Mouse (Mus musculus): ENCODE data around the gene Mtus2. TPM values are rescaled to one million over a fixed set of nuclear protein-coding genes. Genes with fewer than 3 reads are reported as not detected.
A peak's percentile ranks its signal among the peaks of the same experiment; 100 is the strongest.

Gene Mtus2
- polyA plus RNA-seq, 1 experiment: 0.05 TPM

GRCm38 (mm10) chr5:148287529-148287928 lies 330.4 kb downstream of the Mtus2 start:
- Histone ChIP-seq H3ac (ENCODE audit: control insufficient read depth, insufficient read length) (no peak overlapping the region), H3K79me2 (ENCODE audit: control insufficient read depth, insufficient read depth) (no peaks in the 10 kb centered on the region), H3K36me3 (ENCODE audit: control insufficient read depth, insufficient read depth) (no peaks in the 10 kb centered on the region), H3K27me3 (ENCODE audit: control insufficient read depth, insufficient read depth, insufficient read length) (no peaks in the 10 kb centered on the region), H3K4me2 (ENCODE audit: low read depth) (no peak overlapping the region), H3K4me3 (no peak overlapping the region)
- TF ChIP-seq TCF3 (IDR thresholded peaks at IDR 0.05; ENCODE audit: insufficient read length, low read depth) (no peak), MYOG (IDR thresholded peaks at IDR 0.05; ENCODE audit: control insufficient read depth in 1 of 3, insufficient read depth in 1 of 3, insufficient read length in 2 of 3, low read depth in 2 of 3) (no peak)

GRCm38 (mm10) chr5:148288804-148289203 lies 331.7 kb downstream of the Mtus2 start:
- Histone ChIP-seq H3K79me2 (ENCODE audit: control insufficient read depth, insufficient read depth) (no peaks in the 10 kb centered on the region), H3K4me2 (ENCODE audit: low read depth) (no peak overlapping the region), H3K27me3 (ENCODE audit: control insufficient read depth, insufficient read depth, insufficient read length) (no peaks in the 10 kb centered on the region), H3ac (ENCODE audit: control insufficient read depth, insufficient read length) (no peak overlapping the region), H3K4me3 (no peak overlapping the region), H3K36me3 (ENCODE audit: control insufficient read depth, insufficient read depth) (no peaks in the 10 kb centered on the region)
- no peak for TF ChIP-seq USF1 (IDR thresholded peaks at IDR 0.05; ENCODE audit: low read depth)
- TF ChIP-seq MYOG (IDR thresholded peaks at IDR 0.05; ENCODE audit: control insufficient read depth in 1 of 3, insufficient read depth in 1 of 3, insufficient read length in 2 of 3, low read depth in 2 of 3): no peak
- TF ChIP-seq POLR2AphosphoS2 (IDR thresholded peaks at IDR 0.05; ENCODE audit: insufficient read length, low read depth): no peak
- TF ChIP-seq E2F4 (IDR thresholded peaks at IDR 0.05; ENCODE audit: insufficient read depth): no peak
- no peak for TF ChIP-seq SRF (IDR thresholded peaks at IDR 0.05; ENCODE audit: control insufficient read depth, insufficient read length, low read depth)
- TF ChIP-seq TCF3 (IDR thresholded peaks at IDR 0.05; ENCODE audit: insufficient read length, low read depth): no peak
- TF ChIP-seq MYOD1 (IDR thresholded peaks at IDR 0.05; ENCODE audit: control insufficient read depth in 1 of 3, insufficient read length in 2 of 3, low read depth in 2 of 3): no peak
- no peak for TF ChIP-seq TCF12 (IDR thresholded peaks at IDR 0.05; ENCODE audit: insufficient read depth, poor library complexity, severe bottlenecking)
- no peak for TF ChIP-seq CEBPB (IDR thresholded peaks at IDR 0.05; ENCODE audit: insufficient read depth, poor library complexity, severe bottlenecking)

- Histone ChIP-seq H3K4me3 (no peak overlapping the region), H3K27me3 (ENCODE audit: control insufficient read depth, insufficient read depth, insufficient read length) (no peaks in the 10 kb centered on the region), H3ac (ENCODE audit: control insufficient read depth, insufficient read length) (no peak overlapping the region), H3K79me2 (ENCODE audit: control insufficient read depth, insufficient read depth) (no peaks in the 10 kb centered on the region), H3K4me2 (ENCODE audit: low read depth) (no peak overlapping the region), H3K36me3 (ENCODE audit: control insufficient read depth, insufficient read depth) (no peaks in the 10 kb centered on the region)
- TF ChIP-seq MYOD1 (IDR thresholded peaks at IDR 0.05; ENCODE audit: control insufficient read depth in 1 of 3, insufficient read length in 2 of 3, low read depth in 2 of 3): peak in 1 of 3 experiments; percentile 34
- no peak for TF ChIP-seq REST (IDR thresholded peaks at IDR 0.05; ENCODE audit: insufficient read depth, insufficient read length)
- no peak for TF ChIP-seq CEBPB (IDR thresholded peaks at IDR 0.05; ENCODE audit: insufficient read depth, poor library complexity, severe bottlenecking)
These were observed 332.8 kb downstream of the Mtus2 start for GRCm38 (mm10) chr5:148289951-148290350.

GRCm38 (mm10) chr5:148292862-148293261 lies 335.7 kb downstream of the Mtus2 start:
- TF ChIP-seq TCF12 (IDR thresholded peaks at IDR 0.05; ENCODE audit: insufficient read depth, poor library complexity, severe bottlenecking) (no peak), CEBPB (IDR thresholded peaks at IDR 0.05; ENCODE audit: insufficient read depth, poor library complexity, severe bottlenecking) (no peak), REST (IDR thresholded peaks at IDR 0.05; ENCODE audit: insufficient read depth, insufficient read length) (no peak), TCF3 (IDR thresholded peaks at IDR 0.05; ENCODE audit: insufficient read length, low read depth) (no peak), MAX (IDR thresholded peaks at IDR 0.05; ENCODE audit: low read depth) (no peak), USF1 (IDR thresholded peaks at IDR 0.05; ENCODE audit: low read depth) (no peak), POLR2A (IDR thresholded peaks at IDR 0.05; ENCODE audit: insufficient read length, low read depth) (no peak), MYOG (IDR thresholded peaks at IDR 0.05; ENCODE audit: control insufficient read depth in 1 of 3, insufficient read depth in 1 of 3, insufficient read length in 2 of 3, low read depth in 2 of 3) (no peak), MYOD1 (IDR thresholded peaks at IDR 0.05; ENCODE audit: control insufficient read depth in 1 of 3, insufficient read length in 2 of 3, low read depth in 2 of 3) (no peak), E2F4 (IDR thresholded peaks at IDR 0.05; ENCODE audit: insufficient read depth) (no peak), POLR2AphosphoS2 (IDR thresholded peaks at IDR 0.05; ENCODE audit: insufficient read length, low read depth) (no peak), SRF (IDR thresholded peaks at IDR 0.05; ENCODE audit: control insufficient read depth, insufficient read length, low read depth) (no peak)
- Histone ChIP-seq H3K79me2 (ENCODE audit: control insufficient read depth, insufficient read depth) (no peaks in the 10 kb centered on the region), H3K27me3 (ENCODE audit: control insufficient read depth, insufficient read depth, insufficient read length) (no peaks in the 10 kb centered on the region), H3K4me3 (no peak overlapping the region), H3K36me3 (ENCODE audit: control insufficient read depth, insufficient read depth) (no peaks in the 10 kb centered on the region), H3ac (ENCODE audit: control insufficient read depth, insufficient read length) (no peak overlapping the region), H3K4me2 (ENCODE audit: low read depth) (no peak overlapping the region)

GRCm38 (mm10) chr5:148293346-148293745 lies 336.2 kb downstream of the Mtus2 start:
- TF ChIP-seq POLR2AphosphoS2 (IDR thresholded peaks at IDR 0.05; ENCODE audit: insufficient read length, low read depth) (no peak), E2F4 (IDR thresholded peaks at IDR 0.05; ENCODE audit: insufficient read depth) (no peak), CEBPB (IDR thresholded peaks at IDR 0.05; ENCODE audit: insufficient read depth, poor library complexity, severe bottlenecking) (no peak), MAX (IDR thresholded peaks at IDR 0.05; ENCODE audit: low read depth) (no peak), USF1 (IDR thresholded peaks at IDR 0.05; ENCODE audit: low read depth) (no peak), MYOD1 (IDR thresholded peaks at IDR 0.05; ENCODE audit: control insufficient read depth in 1 of 3, insufficient read length in 2 of 3, low read depth in 2 of 3) (no peak), TCF12 (IDR thresholded peaks at IDR 0.05; ENCODE audit: insufficient read depth, poor library complexity, severe bottlenecking) (no peak), TCF3 (IDR thresholded peaks at IDR 0.05; ENCODE audit: insufficient read length, low read depth) (no peak), SRF (IDR thresholded peaks at IDR 0.05; ENCODE audit: control insufficient read depth, insufficient read length, low read depth) (no peak), POLR2A (IDR thresholded peaks at IDR 0.05; ENCODE audit: insufficient read length, low read depth) (no peak), MYOG (IDR thresholded peaks at IDR 0.05; ENCODE audit: control insufficient read depth in 1 of 3, insufficient read depth in 1 of 3, insufficient read length in 2 of 3, low read depth in 2 of 3) (no peak), REST (IDR thresholded peaks at IDR 0.05; ENCODE audit: insufficient read depth, insufficient read length) (no peak)
- Histone ChIP-seq H3K4me2 (ENCODE audit: low read depth) (no peak overlapping the region), H3K27me3 (ENCODE audit: control insufficient read depth, insufficient read depth, insufficient read length) (no peaks in the 10 kb centered on the region), H3K4me3 (no peak overlapping the region), H3ac (ENCODE audit: control insufficient read depth, insufficient read length) (no peak overlapping the region), H3K79me2 (ENCODE audit: control insufficient read depth, insufficient read depth) (no peaks in the 10 kb centered on the region), H3K36me3 (ENCODE audit: control insufficient read depth, insufficient read depth) (no peaks in the 10 kb centered on the region)

All from myocyte (in vitro differentiated cells).